Mouse (Mus musculus) spleen, postnatal 36 days (tissue): ENCODE data around the gene Ccdc18.
"Not testable (repeated sequence)": the region's sequence is repeated elsewhere in the genome, so short reads cannot be mapped to it uniquely, and the experiment has no call there.

Experiments
- DNase-seq, 2 experiments: peaks; one replicate each; pipeline ENCODE4 v3.0.0; 2022; ENCODE audit warnings: low spot score in 2 of 2, mixed read lengths in 1 of 2

The Ccdc18 gene

GRCm38 (mm10) chr5:108132441-108133243 is at the start of gene Ccdc18, which contains the start of gene Tmed5:
TSS of gene Ccdc18 (plus strand) at chr5:108132875.
TSS of gene Tmed5 (minus strand) at chr5:108132620.
- peak; percentile 97 to 98 for DNase-seq

- DNase-seq, result no peak
Observed at GRCm38 (mm10) chr5:108085440-108085839, 47.2 kb upstream of the Ccdc18 start.

DNA sequence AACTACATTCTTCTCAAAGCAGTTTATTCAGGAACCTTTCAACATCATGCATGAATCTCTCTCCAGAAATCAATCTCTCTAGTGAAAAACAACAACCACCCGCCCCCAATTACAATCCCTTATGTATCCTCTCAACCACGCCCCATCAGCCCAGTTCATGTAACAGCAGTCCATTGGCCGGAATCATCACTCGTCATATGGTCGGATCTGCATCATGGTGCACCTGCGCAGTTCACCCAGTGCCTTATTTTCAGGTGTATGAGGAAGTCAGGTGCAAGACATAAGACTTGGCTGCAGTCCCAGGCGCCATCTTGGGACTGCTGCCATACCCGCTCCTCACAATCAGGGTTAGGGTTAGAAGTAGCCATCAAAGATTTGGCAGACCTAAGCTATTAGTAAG is 39.9 kb upstream of the Ccdc18 start:
- not testable (repeated sequence) for DNase-seq

DNA sequence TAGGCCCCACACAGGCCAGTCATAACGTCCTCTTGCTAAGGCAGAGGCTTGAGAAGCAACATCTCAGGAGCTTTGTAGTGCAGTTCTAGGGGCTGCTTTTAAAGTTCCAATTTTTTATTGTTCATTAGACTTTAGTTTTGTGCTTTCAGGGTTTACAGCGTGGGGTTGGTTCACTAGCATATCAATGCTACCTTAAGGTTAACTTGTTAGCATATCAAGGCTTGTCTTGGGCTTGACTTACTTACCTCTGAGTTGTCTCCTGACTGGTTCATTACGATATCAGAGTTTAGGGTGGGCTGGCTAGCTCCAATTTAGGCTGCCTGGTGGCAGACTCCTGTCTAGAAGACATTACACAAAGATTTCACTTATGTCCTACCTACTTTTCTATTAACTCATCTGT is 35.0 kb upstream of the Ccdc18 start:
- DNase-seq, result no peak

DNA sequence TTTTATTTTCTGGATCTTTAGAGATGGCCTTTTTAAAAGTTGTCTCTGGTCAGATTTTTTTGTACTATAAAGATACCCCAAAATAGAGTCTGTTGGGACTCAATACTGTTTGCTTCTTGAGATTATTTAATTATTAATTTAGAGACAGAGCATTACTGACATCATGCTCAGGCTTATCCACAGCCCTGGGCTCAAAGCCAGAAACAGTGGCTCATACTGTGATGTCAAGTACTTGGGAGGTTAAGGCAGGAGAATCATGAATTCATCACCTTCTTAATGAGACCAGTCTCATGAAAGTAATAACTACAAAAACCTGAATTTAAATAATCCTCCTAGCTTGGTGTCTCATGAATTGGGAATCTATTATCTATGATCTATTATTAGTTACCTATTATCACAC is 32.5 kb upstream of the Ccdc18 start:
- DNase-seq, result no peak

DNA sequence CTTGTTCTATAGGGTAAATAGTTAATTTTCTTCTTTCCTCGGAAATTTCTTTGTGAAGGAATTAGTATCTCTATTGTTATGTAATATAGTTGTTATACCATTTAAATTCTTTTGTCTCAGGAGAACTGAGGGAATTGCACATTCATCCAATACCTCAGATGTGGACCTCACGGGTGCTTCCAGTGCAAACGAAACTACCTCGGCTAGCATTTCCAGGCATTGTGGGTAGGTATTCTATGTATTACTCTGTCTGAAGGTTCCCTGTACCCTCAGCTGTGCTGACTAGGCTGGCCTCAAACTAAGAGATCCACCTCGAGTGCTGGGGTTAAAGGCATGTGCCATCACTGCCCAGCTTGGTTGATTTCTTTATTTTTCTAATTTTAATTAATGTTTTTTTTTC is 28.4 kb upstream of the Ccdc18 start:
- no peak for DNase-seq

DNA sequence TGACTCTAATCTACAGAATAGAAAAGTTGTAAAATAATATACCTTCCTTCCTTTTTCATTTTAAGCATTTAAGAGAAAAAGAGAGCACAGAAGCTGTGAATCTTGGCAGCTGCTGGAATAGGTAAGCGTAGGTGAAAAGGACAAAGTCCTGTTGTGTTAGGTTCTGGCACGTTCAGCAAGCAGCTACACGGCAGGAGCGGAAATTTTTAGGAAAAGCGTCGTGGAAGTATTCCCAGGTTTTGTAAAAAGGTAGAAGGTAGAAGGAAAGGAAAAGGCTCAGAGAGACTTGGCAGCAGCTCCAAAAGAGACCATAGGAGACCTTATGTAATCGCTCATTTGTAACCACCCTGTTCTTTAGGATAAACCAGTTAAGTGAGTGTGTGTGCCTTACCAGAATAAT is 23.3 kb upstream of the Ccdc18 start:
- DNase-seq, result no peak

DNA sequence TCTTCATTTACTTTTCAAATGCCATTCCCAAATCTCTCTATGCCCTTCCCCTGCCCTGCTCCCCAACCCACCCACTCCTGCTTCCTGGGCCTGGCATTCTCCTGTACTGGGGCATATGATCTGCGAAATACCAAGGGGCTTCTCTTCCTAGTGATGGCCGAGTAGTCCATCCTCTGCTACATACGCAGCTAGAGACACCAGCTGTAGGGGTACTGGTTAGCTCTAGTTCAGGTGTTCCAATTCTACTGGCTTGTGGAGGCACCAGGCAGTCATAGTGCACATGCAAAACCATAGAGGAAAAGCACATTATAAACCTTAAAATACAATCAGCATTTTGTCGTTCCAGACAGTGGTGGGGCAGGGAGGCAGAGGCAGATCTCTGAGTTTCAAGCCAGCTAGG is 15.0 kb upstream of the Ccdc18 start:
- DNase-seq, result no peak

- no peak for DNase-seq
Observed at GRCm38 (mm10) chr5:108120221-108120900, 12.3 kb upstream of the Ccdc18 start.

DNA sequence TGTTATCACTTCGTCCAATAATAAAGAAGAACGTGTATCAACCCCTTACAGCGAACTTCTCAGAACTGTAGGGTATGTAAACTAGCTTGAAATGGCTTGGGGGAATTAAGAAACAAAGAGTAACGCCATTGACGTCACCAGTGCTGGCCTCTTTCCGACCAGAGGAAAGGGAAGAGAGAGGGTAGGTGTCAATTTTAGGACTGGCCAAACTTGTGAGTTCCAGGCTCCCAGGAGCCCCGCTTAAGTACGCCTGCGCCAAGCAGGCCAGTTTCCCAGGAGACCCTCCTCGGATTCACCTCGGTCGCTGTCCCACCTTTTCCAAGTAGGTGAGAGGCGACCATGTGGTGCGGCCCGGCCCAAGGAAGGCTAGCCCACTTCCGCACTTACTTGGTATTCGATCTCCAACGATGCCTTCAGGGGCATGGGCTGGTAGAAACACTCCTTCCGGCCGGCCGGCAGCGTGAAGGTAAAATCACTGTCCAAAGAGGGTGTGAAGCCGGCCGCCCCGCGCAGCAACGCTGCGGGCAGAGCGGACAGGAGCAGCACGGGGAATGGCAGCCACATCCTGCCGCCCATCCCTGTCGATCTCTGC is 730 bp upstream of the Ccdc18 start:
- DNase-seq, result peak; percentile 45 to 53

- DNase-seq, result no peak
Observed at GRCm38 (mm10) chr5:108152592-108152991, 19.9 kb downstream of the Ccdc18 start.

- DNase-seq, result no peak
Observed at GRCm38 (mm10) chr5:108160796-108161195, 28.1 kb downstream of the Ccdc18 start.

DNA sequence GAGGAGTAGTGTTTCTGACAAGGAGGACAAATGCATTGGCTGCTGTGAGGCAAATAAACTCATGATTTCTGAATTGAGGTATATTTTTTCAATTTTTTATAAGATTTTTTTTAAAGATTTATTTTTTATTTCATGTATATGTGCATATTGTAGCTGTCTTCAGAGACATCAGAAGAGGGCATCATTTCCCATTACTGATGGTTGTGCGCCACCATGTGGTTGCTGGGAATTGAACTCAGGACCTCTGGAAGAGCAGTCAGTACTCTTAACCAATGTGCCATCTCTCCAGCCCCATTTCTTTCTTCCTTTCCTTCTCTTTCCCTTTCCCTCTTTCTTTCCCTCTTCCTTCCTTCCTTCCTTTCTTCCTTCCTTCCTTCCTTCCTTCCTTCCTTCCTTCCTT is 31.0 kb downstream of the Ccdc18 start:
- DNase-seq, result peak; percentile 15 to 18

GRCm38 (mm10) chr5:108184050-108184449 is 51.4 kb downstream of the Ccdc18 start:
- no peak for DNase-seq

DNA sequence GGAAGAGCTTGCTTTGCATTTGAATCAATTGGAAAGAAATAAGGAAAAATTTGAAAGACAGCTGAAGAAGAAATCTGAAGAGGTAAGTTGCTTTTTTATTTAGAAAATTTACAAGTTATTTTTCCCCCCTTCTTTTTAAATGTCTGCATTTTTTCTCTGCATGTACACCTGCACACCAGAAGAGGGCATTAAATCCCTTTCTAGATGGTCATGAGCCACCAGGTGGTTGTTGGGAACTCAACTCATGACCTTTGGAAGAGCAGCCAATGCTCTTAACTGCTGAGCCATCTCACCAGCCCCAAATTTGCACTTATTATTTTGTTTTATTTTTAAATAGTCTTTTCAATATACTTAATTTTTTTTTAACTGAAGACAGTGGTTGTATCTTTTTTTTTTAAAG is 56.3 kb downstream of the Ccdc18 start:
- no peak for DNase-seq

- DNase-seq, result no peak
Observed at GRCm38 (mm10) chr5:108206008-108206407, 73.3 kb downstream of the Ccdc18 start.

GRCm38 (mm10) chr5:108211512-108211911 is 78.8 kb downstream of the Ccdc18 start:
- DNase-seq, result no peak

DNA sequence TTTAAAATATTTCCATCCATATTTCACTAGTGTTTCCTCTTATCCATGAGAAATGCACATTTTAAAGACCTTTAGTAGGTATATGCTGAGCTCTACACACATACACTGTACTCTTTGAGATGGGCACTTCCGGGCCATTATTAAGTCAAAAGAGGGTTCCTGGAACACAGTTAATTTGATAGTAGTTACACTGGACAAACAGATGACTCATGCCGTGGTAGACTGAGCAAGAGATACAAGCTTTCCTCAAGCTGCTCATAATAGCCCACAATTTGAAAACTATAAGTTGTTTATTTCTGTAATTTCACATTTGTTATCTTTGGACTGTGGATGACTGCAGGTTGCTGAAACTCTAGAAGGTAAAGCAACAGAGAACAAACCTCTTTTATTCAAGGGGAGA is 82.3 kb downstream of the Ccdc18 start:
- DNase-seq, result no peak

GRCm38 (mm10) chr5:108224077-108224476 is 91.4 kb downstream of the Ccdc18 start:
- peak in 1 of 2 experiments; percentile 8 for DNase-seq

- no peak for DNase-seq
Observed at GRCm38 (mm10) chr5:108226159-108226558, 93.5 kb downstream of the Ccdc18 start.

DNA sequence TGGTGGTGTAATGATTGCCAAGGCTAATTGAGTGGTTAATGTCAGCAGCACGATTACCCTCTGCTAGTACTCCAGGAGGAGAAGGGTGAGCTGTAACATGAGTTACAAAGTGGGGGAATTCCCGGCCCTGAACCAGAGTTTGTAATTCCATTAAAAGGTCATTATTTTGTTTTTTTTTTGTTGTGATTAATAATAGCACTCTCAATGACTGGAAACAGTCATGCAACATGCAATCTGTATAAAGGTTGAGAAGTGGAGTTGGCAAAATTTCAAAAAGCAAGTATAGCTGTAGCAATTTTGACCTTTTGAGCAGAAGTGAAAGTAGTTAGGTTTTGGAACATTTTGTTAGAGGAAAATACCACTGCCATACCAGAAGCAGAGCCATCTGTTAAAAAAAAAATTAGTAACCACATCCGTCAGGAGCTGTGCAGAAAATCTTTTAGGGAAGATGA is 113.7 kb downstream of the Ccdc18 start:
- DNase-seq, result peak; percentile 6 to 32

GRCm38 (mm10) chr5:108250033-108250432 is 117.4 kb downstream of the Ccdc18 start:
- no peak for DNase-seq

DNA sequence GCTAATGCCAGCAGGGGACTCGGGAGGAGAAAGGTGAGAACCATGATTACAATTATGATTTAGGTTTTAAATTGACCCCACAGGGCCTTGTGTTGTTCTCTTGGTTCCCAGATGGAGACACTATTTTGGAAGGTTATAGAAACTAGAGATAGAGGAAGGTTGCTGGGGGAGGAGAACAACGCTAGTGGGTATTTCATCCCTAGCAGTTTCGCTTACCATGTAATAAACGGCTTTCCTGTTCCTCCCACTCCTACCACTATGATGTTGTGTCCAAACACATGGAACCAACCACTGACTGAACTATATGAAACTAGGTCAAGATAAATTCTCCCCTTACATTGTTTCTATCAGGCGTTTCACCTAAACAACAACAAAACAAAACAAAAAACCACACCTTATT is 122.6 kb downstream of the Ccdc18 start:
- DNase-seq, result no peak
